Mouse (Mus musculus) myocyte (in vitro differentiated cells): ENCODE data around the gene Foxg1. TPM values are rescaled to one million over a fixed set of nuclear protein-coding genes. Genes with fewer than 3 reads are reported as not detected.

Source experiments
- H3K27me3 ChIP-seq: one replicate; pipeline ENCODE4 v1.6.1; 2011; ENCODE audit not compliant: control insufficient read depth, insufficient read depth, insufficient read length
- H3K36me3 ChIP-seq: one replicate; pipeline ENCODE4 v1.6.1; 2011; ENCODE audit not compliant: control insufficient read depth, insufficient read depth
- H3K4me2 ChIP-seq: one replicate; pipeline ENCODE4 v1.6.1; 2011; ENCODE audit warnings: low read depth, control low read depth
- H3K4me3 ChIP-seq: one replicate; pipeline ENCODE4 v1.5.1; 2011; ENCODE audit warnings: mild to moderate bottlenecking, control low read depth, moderate library complexity
- H3K79me2 ChIP-seq: one replicate; pipeline ENCODE4 v1.6.1; 2011; ENCODE audit not compliant: control insufficient read depth, insufficient read depth
- H3ac ChIP-seq: one replicate; pipeline ENCODE4 v1.6.1; 2011; ENCODE audit not compliant: control insufficient read depth, insufficient read length
- CEBPB ChIP-seq: IDR thresholded peaks from 2 replicates; pipeline ENCODE4 v1.6.1; 2011; ENCODE audit warnings: mild to moderate bottlenecking, moderate library complexity; ENCODE audit not compliant: poor library complexity, insufficient read depth, severe bottlenecking
- E2F4 ChIP-seq: IDR thresholded peaks from one replicate; pipeline ENCODE4 v1.6.1; 2011; ENCODE audit warnings: mild to moderate bottlenecking, control low read depth, moderate library complexity; ENCODE audit not compliant: insufficient read depth
- MAX ChIP-seq: IDR thresholded peaks from one replicate; pipeline ENCODE4 v1.6.1; 2011; ENCODE audit warnings: low read depth, mild to moderate bottlenecking, control low read depth
- MYOD1 ChIP-seq, 3 experiments: IDR thresholded peaks; one replicate each; pipeline ENCODE4 v1.6.1; 2011; ENCODE audit warnings: control low read depth in 2 of 3, low read depth in 2 of 3, mild to moderate bottlenecking in 2 of 3, moderate library complexity in 1 of 3; ENCODE audit not compliant: insufficient read length in 2 of 3, control insufficient read depth in 1 of 3
- MYOG ChIP-seq, 3 experiments: IDR thresholded peaks; one replicate each; pipeline ENCODE4 v1.6.1; 2011; ENCODE audit warnings: control low read depth in 2 of 3, low read depth in 2 of 3, mild to moderate bottlenecking in 2 of 3; ENCODE audit not compliant: insufficient read length in 2 of 3, control insufficient read depth in 1 of 3, insufficient read depth in 1 of 3
- POLR2A ChIP-seq: IDR thresholded peaks from one replicate; pipeline ENCODE4 v1.6.1; 2011; ENCODE audit warnings: low read depth, mild to moderate bottlenecking, control low read depth, moderate library complexity; ENCODE audit not compliant: insufficient read length
- POLR2AphosphoS2 ChIP-seq: IDR thresholded peaks from one replicate; pipeline ENCODE4 v1.6.1; 2011; ENCODE audit warnings: low read depth, control low read depth; ENCODE audit not compliant: insufficient read length
- REST ChIP-seq: IDR thresholded peaks from one replicate; pipeline ENCODE4 v1.6.1; 2011; ENCODE audit warnings: mild to moderate bottlenecking, control low read depth, moderate library complexity; ENCODE audit not compliant: insufficient read depth, insufficient read length
- SRF ChIP-seq: IDR thresholded peaks from one replicate; pipeline ENCODE4 v1.6.1; 2011; ENCODE audit warnings: low read depth; ENCODE audit not compliant: control insufficient read depth, insufficient read length
- TCF12 ChIP-seq: IDR thresholded peaks from one replicate; pipeline ENCODE4 v1.6.1; 2011; ENCODE audit warnings: mild to moderate bottlenecking, control low read depth; ENCODE audit not compliant: poor library complexity, insufficient read depth, severe bottlenecking
- TCF3 ChIP-seq: IDR thresholded peaks from one replicate; pipeline ENCODE4 v1.6.1; 2011; ENCODE audit warnings: low read depth, control low read depth; ENCODE audit not compliant: insufficient read length
- USF1 ChIP-seq: IDR thresholded peaks from one replicate; pipeline ENCODE4 v1.6.1; 2011; ENCODE audit warnings: low read depth, mild to moderate bottlenecking, control low read depth, moderate library complexity
- polyA plus RNA-seq: library from polyadenylated mRNA; unstranded; fragments of >200 nt; fragmentation: generic; extraction: Trizol; gene quantifications from one replicate; pipeline ENCODE4 v1.2.1, GENCODE M21; 2012; ENCODE audit warnings: missing spikeins

Foxg1 gene
- polyA plus RNA-seq, 1 experiment, result not detected

DNA sequence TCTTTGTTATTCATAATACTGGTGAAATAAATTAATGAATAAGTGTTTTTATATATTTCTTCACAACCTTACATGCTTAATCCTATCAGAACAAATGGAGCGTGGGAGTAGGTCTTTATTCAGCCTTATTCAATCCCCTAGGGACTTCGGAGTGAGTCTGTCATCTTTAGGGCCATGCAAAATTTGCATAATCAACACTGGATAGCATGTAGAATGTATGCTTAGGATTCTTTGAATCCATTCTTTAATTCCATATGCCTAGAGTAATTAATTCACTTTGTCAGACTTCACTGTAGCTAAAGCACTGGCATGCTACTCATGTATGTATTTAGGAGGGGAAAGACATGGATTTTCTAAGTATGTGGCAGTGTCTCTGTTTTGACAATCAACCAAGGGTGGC, 27.4 kb downstream of the Foxg1 start:
- Histone ChIP-seq H3ac (no peak overlapping the region), H3K36me3 (no peaks in the 10 kb centered on the region), H3K4me2 (no peak overlapping the region), H3K4me3 (no peak overlapping the region), H3K27me3 (no peaks in the 10 kb centered on the region), H3K79me2 (no peaks in the 10 kb centered on the region)
- TF ChIP-seq USF1 (no peak), E2F4 (no peak), POLR2A (no peak), MAX (no peak), SRF (no peak), REST (no peak), MYOD1 (IDR thresholded peaks at IDR 0.05; ENCODE audit: control insufficient read depth in 1 of 3, insufficient read length in 2 of 3, low read depth in 2 of 3) (no peak), TCF3 (no peak), MYOG (IDR thresholded peaks at IDR 0.05; ENCODE audit: control insufficient read depth in 1 of 3, insufficient read depth in 1 of 3, insufficient read length in 2 of 3, low read depth in 2 of 3) (no peak), TCF12 (no peak), CEBPB (no peak)

DNA sequence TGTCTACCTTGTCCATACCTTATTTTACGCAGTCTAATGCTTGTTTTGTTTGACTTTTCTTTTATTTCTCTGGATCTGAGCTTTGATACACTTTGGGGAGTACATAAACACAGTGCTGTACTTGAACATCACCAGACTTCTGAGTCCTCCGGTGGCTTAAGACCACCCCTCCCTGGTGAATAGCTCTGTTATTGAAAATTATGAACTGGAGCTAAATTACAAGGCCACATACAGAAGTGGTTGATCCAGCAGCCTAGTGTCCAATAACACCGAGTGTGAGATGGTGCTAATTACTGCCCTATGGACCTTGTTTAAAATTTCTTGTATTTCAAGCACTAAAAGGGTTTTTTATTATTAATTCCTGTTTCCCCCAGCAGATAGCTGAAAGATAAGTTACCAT, 35.5 kb downstream of the Foxg1 start:
- Histone ChIP-seq H3K79me2 (no peaks in the 10 kb centered on the region), H3ac (no peak overlapping the region), H3K36me3 (no peaks in the 10 kb centered on the region), H3K4me3 (no peak overlapping the region), H3K4me2 (no peak overlapping the region), H3K27me3 (no peaks in the 10 kb centered on the region)
- TF ChIP-seq POLR2AphosphoS2 (no peak), REST (no peak), SRF (no peak), MYOG (IDR thresholded peaks at IDR 0.05; ENCODE audit: control insufficient read depth in 1 of 3, insufficient read depth in 1 of 3, insufficient read length in 2 of 3, low read depth in 2 of 3) (no peak), POLR2A (no peak), MYOD1 (IDR thresholded peaks at IDR 0.05; ENCODE audit: control insufficient read depth in 1 of 3, insufficient read length in 2 of 3, low read depth in 2 of 3) (no peak), E2F4 (no peak), CEBPB (no peak), TCF3 (no peak), TCF12 (no peak), USF1 (no peak), MAX (no peak)

Other genes with a start within 250 kb of the Foxg1 start
- not detected for gene Gm43517, start 2.5 kb downstream of the Foxg1 start, polyA plus RNA-seq